Mouse (Mus musculus): ENCODE data around the gene Oxld1.

Oxld1 gene

DNA sequence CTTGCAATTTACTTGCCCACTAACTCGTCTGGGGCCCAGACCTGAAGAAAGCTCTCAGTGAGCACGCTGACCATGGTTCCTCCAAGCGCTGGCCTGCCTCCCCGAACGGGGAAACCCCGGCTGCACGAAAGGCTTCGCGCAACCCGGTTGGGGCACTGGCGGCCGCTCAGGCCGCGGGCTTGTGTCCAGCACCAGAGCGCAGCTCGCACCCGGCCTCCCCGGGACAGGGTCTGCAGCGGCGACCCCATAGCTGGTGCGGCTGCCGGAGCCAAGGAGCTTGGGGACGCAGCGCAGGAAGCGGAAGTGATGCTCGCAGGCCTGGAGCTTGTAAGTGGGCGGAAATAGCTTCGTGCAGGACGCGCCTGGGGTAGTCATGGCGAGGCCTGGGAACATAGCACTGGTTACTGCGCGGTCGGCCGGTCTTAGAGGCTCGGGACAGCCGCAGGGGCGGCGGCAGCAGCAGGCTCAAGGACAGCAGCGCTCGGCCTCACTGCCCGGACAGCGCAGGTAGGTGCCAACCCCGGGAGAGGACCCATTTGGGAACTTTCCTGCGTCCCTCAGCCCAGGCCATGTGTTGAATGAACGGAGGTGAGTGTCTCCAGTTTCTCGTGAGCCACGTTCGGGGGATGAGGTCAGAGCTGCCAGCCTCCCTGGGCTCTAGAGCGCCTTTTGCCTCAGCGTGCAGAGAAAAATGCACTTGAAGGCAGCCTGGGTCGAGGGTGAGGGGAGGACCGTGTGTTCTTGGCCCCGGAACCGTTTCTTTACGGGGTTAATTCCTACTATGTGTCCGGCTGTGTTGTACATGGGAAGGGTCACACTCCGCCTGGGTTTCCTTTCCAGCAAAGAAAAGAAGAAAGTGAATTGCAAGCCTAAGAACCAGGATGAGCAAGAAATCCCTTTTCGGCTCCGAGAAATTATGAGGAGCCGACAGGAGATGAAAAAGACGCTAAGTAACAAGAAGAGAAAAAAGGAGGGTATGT, at the start of gene Oxld1, which contains the start of gene Ccdc137:
TSS of gene Oxld1 (minus strand) at position 297 of the 980 bp plus-strand sequence.
TSS of gene Ccdc137 (plus strand) at position 344 of the 980 bp plus-strand sequence.
- DNase-seq = peak; percentile 76

DNA sequence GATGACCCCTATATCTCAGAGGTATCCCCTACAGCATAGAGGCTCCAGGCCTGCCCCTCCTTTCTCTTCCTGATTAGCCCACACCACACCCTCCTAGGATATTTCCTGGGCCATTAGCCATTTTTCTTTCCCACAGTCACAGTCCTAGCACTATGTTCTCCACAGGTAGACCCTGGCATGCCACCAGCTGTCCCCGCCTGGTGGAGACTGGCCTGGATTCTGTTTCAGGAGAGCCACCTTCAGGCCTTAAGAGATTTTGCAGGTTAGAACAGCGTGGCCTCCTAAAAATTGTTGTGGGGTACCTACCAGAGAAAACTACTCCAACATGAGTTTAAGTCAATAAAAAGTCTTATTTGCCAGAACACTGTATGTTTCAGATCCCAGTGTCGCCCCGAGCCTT, 49.0 kb upstream of the Oxld1 start:
- DNase-seq = no peak

DNA sequence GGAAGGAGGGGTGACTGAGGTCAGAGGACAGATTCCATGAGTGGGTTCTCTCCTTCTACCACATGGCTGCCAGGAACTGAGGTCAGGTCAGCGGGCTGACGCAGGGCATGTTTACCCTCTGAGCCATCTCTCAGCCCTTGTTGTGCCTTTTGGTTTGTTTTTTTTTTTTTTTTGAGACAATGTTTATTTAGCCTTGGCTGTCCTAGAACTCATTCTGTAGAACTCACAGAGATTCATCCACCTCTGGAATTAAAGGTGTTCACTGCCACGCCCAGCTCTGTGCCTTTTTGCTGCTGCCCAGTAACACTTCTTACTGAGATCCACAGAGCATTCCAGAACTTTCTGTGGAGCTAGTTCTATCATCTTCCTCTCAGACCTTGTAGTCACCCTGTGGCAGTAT, 47.8 kb upstream of the Oxld1 start:
- no peak for DNase-seq

DNA sequence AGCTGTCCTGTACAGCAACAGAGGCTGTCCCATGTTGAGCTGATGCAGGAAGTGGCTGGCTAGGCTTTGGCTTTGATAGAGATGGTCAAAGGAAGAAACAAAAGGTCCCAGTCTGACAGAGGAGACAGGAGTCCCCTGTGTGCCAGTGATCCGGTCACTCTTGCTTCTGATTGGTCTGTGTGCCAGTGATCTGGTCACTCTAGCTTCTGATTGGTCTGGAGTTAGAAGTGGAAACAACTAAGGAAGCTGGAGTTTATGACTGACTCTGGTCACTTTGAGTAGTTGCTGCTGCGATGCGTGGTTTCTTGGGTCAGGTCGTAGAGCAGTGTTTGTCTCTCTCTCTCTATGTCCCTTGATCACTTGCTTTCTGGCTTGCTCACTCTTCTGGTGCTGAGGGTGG, 43.8 kb upstream of the Oxld1 start:
- no peak for DNase-seq

DNA sequence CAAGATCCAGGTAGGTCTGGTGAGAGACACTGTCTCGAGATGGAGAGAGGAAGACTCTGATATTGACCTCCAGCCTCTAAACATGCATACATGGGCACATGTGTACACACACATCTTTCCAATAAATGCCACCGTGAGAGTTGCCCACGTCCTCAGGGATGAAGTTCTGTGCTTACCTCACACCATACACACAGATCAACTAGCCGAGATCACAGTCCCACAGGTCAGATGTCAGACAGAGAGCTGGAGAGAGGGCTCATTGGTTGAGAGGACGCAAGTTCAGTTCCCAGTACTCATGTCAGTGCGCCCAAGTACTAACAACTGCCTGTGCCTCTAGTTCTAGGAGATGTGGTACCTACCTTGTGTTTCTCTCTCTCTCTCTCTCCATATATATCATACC, 43.1 kb upstream of the Oxld1 start:
- no peak for DNase-seq

DNA sequence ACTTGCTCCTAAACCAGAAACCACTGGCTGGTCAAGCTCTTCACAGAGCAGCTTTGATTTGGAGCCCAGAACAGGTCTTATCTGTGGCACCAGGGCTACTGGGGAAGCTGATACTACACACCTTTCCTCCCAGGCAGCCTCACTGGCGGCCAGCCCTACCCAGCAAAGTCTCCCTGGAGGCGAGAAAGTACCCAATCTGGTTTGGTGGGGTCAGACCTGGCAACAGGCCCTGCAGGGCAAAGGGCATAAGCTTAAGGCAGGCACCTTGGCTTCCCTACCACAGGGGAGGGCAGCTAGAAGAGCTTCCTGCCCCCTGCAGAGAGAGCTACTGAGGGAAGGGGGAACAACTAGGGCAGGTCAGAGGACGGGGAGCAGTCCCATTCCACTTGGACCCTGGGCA, 42.5 kb upstream of the Oxld1 start:
- no peak for DNase-seq

DNA sequence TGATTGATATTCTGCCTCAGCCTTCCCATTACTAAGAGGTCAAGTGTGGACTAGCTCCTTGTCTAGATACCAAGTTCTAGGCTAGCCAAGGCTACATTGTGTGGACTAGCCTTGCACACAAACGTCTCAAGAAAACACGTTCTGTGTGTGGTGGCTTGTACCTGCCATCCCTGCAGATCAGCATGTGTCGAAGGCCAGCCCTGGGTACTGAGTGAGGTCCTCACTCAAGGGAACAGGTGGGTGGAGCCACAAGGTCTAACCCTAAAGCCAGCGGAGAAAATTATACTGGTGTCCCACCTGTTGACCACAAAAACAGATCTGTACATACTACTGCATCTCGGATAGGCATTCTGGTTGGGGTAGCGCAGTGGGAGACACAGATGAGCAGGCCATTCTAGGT, 42.0 kb upstream of the Oxld1 start:
- no peak for DNase-seq

DNA sequence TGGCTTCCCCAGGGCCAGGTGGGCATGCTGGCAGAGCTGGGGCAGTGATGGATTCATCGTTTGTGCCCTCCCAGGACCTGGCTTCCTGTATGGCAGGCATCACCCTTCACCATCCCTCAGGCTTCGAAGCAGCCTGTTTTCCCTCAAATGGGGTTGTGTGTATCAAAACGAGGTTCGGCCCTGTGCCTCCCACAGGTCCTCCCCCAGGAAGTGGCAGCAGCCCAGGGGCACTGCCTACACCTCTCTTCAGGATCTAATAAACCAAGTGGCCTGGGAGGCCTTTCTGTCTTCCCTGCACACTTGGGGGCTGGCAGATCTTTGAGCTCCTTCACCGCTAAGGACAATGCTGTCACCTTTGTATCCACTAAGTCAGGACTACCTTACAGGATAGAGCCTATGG, 41.0 kb upstream of the Oxld1 start:
- no peak for DNase-seq

DNA sequence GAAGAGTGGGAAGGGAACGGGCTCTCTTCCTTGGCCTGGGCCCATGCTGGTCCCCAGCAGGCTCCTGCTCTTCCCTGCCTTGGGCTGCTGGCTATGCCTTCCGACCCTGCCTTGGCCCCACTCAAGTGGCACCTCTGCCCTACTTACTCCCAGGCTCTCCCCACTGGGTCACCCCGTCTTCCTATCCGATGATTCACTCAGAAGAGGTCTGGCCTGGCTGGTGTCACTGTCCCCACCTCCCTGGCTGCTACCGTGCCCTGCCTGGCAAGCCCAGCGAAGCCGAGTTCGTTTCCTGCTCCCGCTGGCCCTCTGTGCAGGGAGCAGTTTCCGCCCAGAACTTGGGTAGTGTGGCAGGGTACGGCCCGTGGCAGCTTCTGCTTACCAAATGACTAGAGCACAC, 40.4 kb upstream of the Oxld1 start:
- no peak for DNase-seq

DNA sequence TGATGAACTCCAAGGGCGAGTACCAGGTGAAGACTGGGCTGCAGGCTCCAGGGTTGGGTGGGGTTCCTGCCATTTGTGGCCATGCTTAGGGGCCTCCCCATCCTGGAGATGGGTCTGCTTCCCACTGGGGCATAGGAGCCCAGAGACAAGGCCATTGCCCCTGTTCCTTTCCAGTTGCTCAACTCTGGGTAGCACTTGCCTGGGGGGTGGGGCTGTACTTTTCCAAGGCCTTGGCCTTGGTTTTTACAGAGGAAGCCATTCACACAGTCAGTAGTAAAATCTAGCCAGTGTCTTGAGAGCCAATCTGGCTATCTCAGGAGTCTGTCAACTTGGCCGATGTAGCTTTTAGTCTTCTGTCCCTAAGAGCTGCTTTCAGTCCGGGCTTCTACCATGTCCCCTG, 39.6 kb upstream of the Oxld1 start:
- DNase-seq = no peak

DNA sequence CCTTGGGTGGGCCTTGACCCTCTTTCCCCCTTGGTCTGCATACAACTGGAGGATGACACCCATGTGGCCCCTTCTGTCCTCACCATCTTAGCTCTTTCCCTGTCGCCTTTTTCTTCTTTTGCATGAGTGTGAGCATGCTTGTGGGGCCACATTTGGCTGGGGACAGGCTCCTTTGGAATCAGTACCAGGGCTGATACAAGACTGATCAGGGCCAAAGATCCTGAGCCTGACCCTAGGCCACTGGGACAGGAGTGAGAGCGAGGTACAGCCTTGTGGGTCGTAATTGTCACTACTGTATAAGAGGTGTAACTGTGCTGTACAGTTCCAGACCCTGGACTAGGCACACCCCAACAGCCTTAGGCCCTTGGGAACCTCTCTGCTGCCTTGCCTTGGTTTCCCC, 36.0 kb upstream of the Oxld1 start:
- no peak for DNase-seq

DNA sequence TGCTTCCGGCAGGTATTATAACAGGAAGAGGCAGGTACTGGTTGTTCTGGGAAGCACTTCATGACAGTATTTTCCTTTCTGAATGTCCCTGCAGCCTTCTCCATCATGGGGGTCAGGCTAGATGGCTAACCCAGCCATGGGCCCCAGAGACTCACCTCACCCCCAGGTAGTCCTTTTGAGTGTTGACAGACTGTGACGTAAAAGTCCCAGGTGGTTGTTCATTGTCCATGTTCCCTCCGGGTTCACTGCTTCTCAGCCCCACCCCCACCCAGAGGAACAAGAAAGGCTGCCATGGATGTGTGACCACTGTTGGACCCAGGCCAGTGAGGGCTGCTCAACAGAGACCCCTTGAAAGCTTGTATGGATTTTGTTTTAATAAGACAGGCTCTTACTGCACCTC, 35.5 kb upstream of the Oxld1 start:
- no peak for DNase-seq

DNA sequence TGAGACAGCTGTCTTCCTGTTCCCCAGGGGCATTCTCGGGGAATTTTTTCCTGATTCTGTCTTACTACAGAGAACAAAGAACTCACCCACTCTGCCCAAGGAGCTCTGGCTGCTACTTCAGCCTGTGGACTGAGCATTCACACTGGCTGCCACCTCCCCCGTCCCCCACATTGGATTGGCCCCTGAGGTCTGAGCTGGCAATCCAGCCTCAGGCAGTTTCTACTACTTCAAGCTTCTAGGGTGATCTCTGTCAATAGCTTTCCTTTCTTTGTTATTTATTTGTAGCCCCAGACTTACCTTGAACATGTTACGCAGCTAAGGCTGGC, 35.0 kb upstream of the Oxld1 start:
- DNase-seq = no peak

DNA sequence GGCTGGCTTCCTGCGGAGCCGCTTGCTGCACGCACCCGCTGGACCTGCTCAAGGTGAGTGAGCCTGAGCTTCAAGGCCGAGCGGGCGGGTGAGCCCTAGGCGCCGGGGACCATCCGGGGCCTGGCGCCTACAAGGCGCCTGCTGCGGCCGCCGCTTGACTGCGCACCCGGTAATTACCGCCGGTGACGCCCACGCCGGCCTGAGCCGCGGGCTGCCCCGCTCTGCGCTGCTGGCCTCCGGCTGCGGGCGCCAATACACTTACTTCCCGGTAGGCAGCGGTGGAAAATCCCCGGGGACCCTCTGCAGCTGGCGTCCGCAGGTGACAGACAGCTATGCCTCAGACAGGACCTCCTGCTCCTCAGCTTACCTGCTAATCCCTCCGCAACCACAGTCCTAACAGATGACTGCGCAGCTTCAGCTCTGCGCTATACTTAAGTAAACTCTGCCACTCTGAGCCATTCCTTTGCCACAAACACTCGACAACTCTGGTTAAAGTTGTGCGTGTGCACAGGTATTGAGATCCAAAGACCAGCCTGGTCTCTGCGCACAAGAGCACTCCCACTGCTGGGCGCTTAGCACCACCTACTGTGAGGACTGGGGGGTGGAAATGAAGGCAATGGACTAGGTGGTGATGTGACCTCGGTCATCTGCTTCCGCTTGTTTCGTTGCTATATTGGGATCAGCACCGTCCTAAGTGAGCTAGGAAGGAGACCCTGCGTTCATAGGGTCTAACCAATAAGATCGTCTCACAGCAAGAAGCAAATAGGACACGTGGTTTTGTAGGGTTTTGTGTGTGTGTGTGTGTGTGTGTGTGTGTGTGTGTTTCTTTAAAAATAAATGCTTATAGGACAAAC, 34.4 kb upstream of the Oxld1 start:
- peak; percentile 23 for DNase-seq

DNA sequence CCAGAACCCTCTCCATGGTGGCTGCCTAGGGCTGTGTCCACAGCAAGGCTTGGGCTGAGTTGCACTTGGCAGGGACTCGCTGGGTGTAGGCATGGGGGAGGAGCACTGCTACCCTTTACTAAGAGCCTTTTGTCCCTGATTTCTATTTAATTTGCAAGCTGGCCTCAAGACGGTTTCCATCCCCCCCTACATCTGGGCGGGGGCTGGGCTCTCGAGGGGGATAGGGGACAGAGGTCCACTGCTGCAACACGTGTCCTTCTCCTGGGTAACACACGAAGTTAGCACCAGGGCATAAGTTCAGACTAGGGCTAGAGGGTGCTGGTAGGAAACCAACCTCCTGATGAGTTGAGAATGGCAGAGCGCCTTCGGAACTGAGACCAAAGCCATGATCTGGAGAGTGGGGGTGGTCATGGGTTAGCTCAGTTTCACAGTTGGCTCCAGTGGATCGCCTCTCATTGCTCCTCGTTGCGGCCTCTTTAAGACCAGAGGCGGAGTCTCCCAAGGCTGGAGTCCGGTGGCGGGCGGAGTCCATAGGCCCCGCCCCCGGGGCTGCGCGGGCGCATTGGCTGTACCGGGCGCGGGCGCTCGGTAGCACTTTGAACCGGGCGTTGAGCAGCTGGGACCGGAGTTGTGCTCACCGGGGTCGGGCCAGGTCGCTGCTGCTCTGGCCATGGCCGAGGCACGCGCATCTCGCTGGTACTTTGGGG, 33.6 kb upstream of the Oxld1 start, which contains the start of gene Slc25a10:
TSS of gene Slc25a10 (plus strand) at position 524 of the 707 bp plus-strand sequence.
- peak; percentile 92 for DNase-seq

DNA sequence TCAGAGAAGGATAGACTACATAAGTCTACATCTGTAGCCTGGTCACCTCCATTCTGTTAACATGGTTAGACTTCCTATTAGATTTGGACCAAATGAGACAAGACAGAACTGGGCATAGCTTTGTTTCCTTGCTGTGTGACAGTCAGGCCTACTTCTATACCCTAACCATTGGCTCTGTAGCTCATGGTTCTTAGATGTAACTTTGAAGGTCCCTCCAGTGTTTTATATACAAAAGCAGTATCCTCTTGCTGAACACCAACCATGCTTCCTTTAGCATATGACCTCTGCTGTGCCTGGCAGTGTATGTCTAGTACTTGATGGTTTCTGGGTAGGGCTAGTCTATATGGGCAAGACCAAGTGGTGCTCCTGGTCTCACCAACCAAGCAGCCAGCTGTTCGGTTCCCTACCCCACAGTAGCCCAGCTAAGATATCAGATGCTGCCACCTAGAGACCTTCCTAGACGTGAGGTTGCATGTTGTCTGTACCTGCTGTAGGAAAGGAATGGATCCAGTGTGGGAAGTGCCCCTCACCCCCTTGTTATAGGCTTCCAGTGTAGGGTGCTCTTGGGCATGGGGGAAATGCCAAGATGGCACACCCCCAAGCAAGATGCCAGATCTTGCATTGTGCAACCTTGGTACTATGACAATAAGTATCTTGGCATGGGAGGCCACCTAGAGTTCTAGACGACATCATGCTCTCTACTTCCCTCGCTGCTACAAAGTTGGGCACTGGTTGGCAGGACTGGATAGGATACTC, 32.6 kb upstream of the Oxld1 start:
- no peak for DNase-seq

DNA sequence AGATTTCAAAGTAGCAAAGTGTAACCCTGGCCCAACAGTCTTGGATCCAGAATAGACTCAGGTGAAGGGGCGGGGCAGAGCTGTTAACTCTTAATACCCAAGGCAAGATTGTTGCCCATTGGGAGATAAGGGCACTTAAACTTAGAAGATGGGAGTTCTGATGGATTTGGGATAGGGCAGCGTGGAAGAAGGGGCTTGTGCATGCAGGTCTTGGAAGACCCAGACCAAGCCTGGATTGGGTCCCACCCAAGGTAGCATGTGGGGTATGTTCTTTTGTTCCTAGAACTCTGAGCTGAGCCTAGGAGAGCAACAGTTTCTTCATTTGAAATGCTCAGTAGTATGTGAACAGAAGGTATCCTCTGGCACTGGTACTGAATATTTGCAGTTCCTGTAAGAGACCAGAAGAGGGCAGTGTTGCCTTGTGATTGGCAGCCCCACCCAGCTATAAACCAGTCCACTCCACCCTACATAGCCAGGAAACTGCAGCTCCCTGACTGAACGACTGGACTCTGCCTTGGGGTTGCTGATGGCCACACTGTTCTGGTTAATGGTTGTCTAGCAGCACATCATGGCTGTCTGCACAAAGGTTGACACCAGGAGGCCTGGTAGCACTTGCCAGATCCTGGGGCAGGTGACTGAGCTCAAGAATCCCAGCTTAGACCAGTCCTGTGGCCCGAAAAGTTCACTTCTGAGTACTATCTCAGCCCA, 31.3 kb upstream of the Oxld1 start:
- peak; percentile 71 for DNase-seq

DNA sequence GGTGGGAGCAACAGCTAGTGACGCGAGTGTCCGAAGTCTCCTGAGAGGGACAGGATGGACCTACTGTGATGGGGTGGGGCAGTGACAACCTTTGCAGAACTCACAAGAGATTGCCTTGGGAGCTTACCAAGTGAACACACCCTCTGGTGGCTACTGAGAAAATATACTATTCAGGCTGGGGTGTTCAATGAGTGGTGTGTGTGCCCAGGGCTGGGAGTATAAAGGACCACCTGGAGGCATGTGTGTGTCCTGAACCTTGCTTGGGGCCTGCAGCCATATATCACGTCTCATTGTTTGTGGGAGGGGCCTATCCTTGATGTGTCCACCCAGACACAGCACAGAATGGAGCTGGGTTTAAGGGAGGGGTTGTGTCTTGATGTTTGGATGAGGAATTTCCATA, 30.6 kb upstream of the Oxld1 start:
- no peak for DNase-seq

DNA sequence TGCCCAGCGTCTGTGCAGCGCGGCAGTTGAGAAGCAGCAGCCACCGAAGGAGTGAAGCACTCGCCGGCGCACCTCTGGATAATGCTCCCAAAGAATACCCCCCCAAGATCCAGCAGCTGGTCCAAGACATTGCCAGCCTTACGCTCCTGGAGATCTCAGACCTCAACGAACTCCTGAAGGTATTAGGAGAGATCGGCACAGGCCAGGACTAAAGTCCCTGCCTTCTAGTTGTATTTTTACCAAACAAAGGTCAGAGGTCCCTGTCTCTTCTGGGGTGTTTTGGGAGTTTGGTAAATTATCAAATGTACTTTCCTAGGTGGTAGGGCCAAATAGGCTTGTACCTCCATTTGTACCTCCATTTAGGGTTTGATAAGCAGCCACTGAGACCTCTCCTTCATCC, 27.4 kb upstream of the Oxld1 start:
- DNase-seq = no peak

DNA sequence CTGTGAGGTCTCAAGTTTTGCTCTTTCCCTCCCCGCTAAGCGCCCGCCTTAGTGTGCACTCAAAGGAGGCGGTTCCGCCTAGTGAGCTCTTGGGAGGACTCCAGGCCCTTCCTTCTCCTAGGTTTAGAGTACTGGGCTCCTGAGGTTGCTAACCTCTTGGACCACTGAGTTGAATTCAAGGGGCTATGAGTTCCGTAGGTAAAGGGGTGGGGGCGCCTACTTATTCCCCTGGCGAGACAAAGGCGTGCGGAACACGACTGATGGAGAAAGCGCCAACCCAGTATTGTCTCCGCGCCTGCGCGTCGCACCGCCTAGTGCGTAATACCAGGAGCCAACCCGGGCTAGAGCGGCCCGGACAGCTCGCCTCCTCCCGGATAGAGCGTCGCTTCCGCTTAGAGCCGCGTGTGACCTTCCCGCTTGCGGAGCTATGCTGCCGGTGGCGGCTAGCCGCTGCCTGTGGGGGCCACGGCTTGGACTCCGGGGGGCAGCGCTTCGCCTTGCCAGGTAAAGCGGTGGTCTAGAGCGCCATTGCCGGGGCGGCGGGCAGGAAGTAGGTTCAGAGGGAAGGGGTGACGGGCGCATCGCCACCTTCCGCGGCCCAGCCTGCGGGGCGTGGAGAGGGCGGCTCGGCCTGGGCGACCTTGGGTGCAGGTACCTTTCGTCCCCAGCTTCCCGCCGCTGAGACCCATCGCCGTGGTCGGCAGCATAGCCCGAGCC, 26.6 kb upstream of the Oxld1 start, which contains the start of gene Mrpl12:
TSS of gene Mrpl12 (plus strand) at position 349 of the 717 bp plus-strand sequence.
- DNase-seq = peak; percentile 93

DNA sequence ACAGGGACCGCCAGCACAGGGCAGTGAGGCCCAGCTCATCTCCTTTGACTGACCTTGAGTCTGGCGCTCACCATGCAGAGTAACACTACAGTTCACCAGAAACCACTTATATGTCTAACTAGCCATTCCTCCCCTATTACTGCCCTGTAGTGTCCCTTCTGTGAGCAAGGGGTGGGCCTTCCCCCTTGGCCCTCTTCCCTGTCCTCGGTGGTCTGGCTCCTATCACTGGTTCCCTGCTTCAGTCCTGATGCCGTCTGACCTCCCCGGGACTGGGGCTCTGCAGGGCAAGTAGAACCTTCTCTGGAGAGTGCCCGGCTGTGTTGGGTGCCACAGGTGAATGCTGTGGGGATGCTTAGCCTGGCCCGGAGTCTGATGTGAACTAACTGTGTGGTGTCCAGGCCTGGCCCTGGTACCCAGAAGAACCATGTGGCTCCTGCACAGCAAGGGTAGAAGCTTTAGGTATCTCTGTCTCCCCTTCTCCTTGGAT, 25.6 kb upstream of the Oxld1 start:
- no peak for DNase-seq

Data from right cerebral cortex, adult 18-20 months (tissue).